Mouse (Mus musculus): ENCODE results near the gene Glp2r. TPM values are rescaled to one million over a fixed set of nuclear protein-coding genes. Genes with fewer than 3 reads are reported as not detected.

The Glp2r gene
- polyA plus RNA-seq, 1 experiment from 2014 or later: 0.04 TPM

Other genes starting within 250 kb of the Glp2r start
- gene Rcvrn, start 75.8 kb downstream of the Glp2r start, polyA plus RNA-seq (2015; fragmentation: Nextera tagmentation; extraction: Ambion mirVana): not detected in 2 replicates
- not detected in 2 replicates for gene Gsg1l2, start 3.5 kb upstream of the Glp2r start, polyA plus RNA-seq (2015; fragmentation: Nextera tagmentation; extraction: Ambion mirVana)
- gene Dhrs7c, start 27.0 kb upstream of the Glp2r start, polyA plus RNA-seq (2015; fragmentation: Nextera tagmentation; extraction: Ambion mirVana): not detected in 2 replicates
- 0.31 and 0.33 TPM in 2 replicates for gene Usp43, start 151.0 kb upstream of the Glp2r start, polyA plus RNA-seq (2015; fragmentation: Nextera tagmentation; extraction: Ambion mirVana)
- gene Cfap52, start 194.5 kb upstream of the Glp2r start, polyA plus RNA-seq (2015; fragmentation: Nextera tagmentation; extraction: Ambion mirVana): 5.0 and 5.1 TPM in 2 replicates
- gene Stx8, start 195.0 kb upstream of the Glp2r start, polyA plus RNA-seq (2015; fragmentation: Nextera tagmentation; extraction: Ambion mirVana): 59.5 and 60.8 TPM in 2 replicates